Mouse (Mus musculus) forebrain, embryonic 12.5 days (tissue): ENCODE measurements around the gene Gsx2. TPM values are rescaled to one million over a fixed set of nuclear protein-coding genes. Genes with fewer than 3 reads are reported as not detected.
A peak's percentile ranks its signal among the peaks of the same experiment; 100 is the strongest.

Experiments
- ATAC-seq: fragments of 200-750 bp; cut with Nextera tagmentation; 2 replicates; pipeline ENCODE4 v1.8.0; 2017; ENCODE audit warnings: moderate TSS enrichment; ENCODE audit not compliant: low FRiP score
- H3K27ac ChIP-seq: fragments of 300-500 bp; sonication (generic); 2 replicates; pipeline ENCODE4 v1.5.1; 2016; ENCODE audit warnings: mild to moderate bottlenecking
- H3K27me3 ChIP-seq: fragments of 300-500 bp; sonication (generic); 2 replicates; pipeline ENCODE4 v1.6.1; 2016; ENCODE audit warnings: mild to moderate bottlenecking
- H3K36me3 ChIP-seq: fragments of 300-500 bp; sonication (generic); replicated peaks from 2 replicates; pipeline ENCODE4 v1.6.1; 2016; ENCODE audit warnings: mild to moderate bottlenecking
- H3K4me1 ChIP-seq: fragments of 300-500 bp; sonication (generic); 2 replicates; pipeline ENCODE4 v1.6.1; 2016
- H3K4me2 ChIP-seq: fragments of 300-500 bp; sonication (generic); 2 replicates; pipeline ENCODE4 v1.6.1; 2016; ENCODE audit warnings: mild to moderate bottlenecking, moderate library complexity
- H3K4me3 ChIP-seq: fragments of 300-500 bp; sonication (generic); replicated peaks from 2 replicates; pipeline ENCODE4 v1.5.1; 2016; ENCODE audit warnings: mild to moderate bottlenecking
- H3K9ac ChIP-seq: fragments of 300-500 bp; sonication (generic); 2 replicates; pipeline ENCODE4 v1.6.1; 2016; ENCODE audit warnings: mild to moderate bottlenecking
- H3K9me3 ChIP-seq: fragments of 300-500 bp; sonication (generic); 2 replicates; pipeline ENCODE4 v1.6.1; 2016
- WGBS: fragments of 180-500 bp; shearing (Covaris S2); methylation state at CpG from one replicate; pipeline ENCODE4 v1.1.7; 2016; 5-methylcytosine and 5-hydroxymethylcytosine counted together
- polyA plus RNA-seq: library from polyadenylated mRNA; unstranded; fragments of >200 nt; fragmentation: Nextera tagmentation; extraction: Ambion mirVana; gene quantifications from 2 replicates; pipeline ENCODE4 v1.2.1, GENCODE M21; 2016

Gene Gsx2
- 17.9 and 31.3 TPM in 2 replicates for polyA plus RNA-seq

- peak within 1 kb of the TSS; percentile 52 for H3K4me3 ChIP-seq
- H3K4me2 ChIP-seq: peak within 1 kb of the TSS; percentile 56
- H3K36me3 ChIP-seq: no peaks in the 10 kb centered on the region
- WGBS: under 1% methylated on average over 41 of the region's 41 CpGs
- peak within 1 kb of the TSS; percentile 63 for H3K9ac ChIP-seq
- peak; percentile 74 for ATAC-seq
- H3K27ac ChIP-seq: peak within 1 kb of the TSS; percentile 59
- H3K27me3 ChIP-seq: peaks cover 93% of the 10 kb centered on the region
- H3K4me1 ChIP-seq: peaks cover 43% of the 10 kb centered on the region
- no peaks in the 10 kb centered on the region for H3K9me3 ChIP-seq
Measured at GRCm38 (mm10) chr5:75075383-75075941, at the start of gene Gsx2. Gene Gsx2 (plus strand): TSS chr5:75075601.

GRCm38 (mm10) chr5:75035475-75035874 is 39.9 kb upstream of the Gsx2 start:
- ATAC-seq: no peak
- 91% methylated on average over 3 of the region's 3 CpGs for WGBS
- H3K27me3 ChIP-seq: no peaks in the 10 kb centered on the region
- H3K9ac ChIP-seq: no peak overlapping the region
- peaks cover 5% of the 10 kb centered on the region; the same call in 1 of the 2 replicates for H3K36me3 ChIP-seq
- no peak overlapping the region for H3K4me2 ChIP-seq
- H3K4me1 ChIP-seq: no peaks in the 10 kb centered on the region
- H3K27ac ChIP-seq: no peak overlapping the region
- no peak overlapping the region for H3K4me3 ChIP-seq
- no peaks in the 10 kb centered on the region for H3K9me3 ChIP-seq

- no peak overlapping the region for H3K4me2 ChIP-seq
- ATAC-seq: no peak
- peaks cover 17% of the 10 kb centered on the region for H3K4me1 ChIP-seq
- H3K36me3 ChIP-seq: 0 out of 2 replicates have a peak, but pooled peaks cover 3% of the 10 kb centered on the region
- WGBS: 86% methylated on average over 1 of the region's 1 CpGs
- no peak overlapping the region for H3K9ac ChIP-seq
- H3K27ac ChIP-seq: no peak overlapping the region
- no peaks in the 10 kb centered on the region for H3K27me3 ChIP-seq
- H3K4me3 ChIP-seq: no peak overlapping the region
- H3K9me3 ChIP-seq: no peaks in the 10 kb centered on the region
Measured at GRCm38 (mm10) chr5:75039307-75039706, 36.1 kb upstream of the Gsx2 start.

- Histone ChIP-seq H3K4me2 (peak overlapping the region; percentile 94), H3K36me3 (0 out of 2 replicates have a peak, but pooled peaks cover 3% of the 10 kb centered on the region), H3K27ac (no peak overlapping the region), H3K4me3 (peak overlapping the region; percentile 92), H3K9ac (peak overlapping the region; percentile 96), H3K4me1 (peaks cover 17% of the 10 kb centered on the region), H3K9me3 (no peaks in the 10 kb centered on the region), H3K27me3 (peaks cover 18% of the 10 kb centered on the region)
- no peak for ATAC-seq
- WGBS: 54% methylated on average over 9 of the region's 9 CpGs
Measured at GRCm38 (mm10) chr5:75043011-75043445, 32.4 kb upstream of the Gsx2 start.

GRCm38 (mm10) chr5:75043621-75044301 is 31.6 kb upstream of the Gsx2 start:
- peaks cover 19% of the 10 kb centered on the region for H3K27me3 ChIP-seq
- peaks cover 17% of the 10 kb centered on the region for H3K4me1 ChIP-seq
- peak overlapping the region; percentile 92 for H3K4me3 ChIP-seq
- peak overlapping the region; percentile 87 for H3K27ac ChIP-seq
- peak overlapping the region; percentile 96 for H3K9ac ChIP-seq
- peak; percentile 84 for ATAC-seq
- no peaks in the 10 kb centered on the region for H3K9me3 ChIP-seq
- H3K36me3 ChIP-seq: 0 out of 2 replicates have a peak, but pooled peaks cover 3% of the 10 kb centered on the region
- H3K4me2 ChIP-seq: peak overlapping the region; percentile 94
- whole genome bisulfite sequencing: under 1% methylated on average over 36 of the region's 36 CpGs

GRCm38 (mm10) chr5:75044310-75044904 is 31.0 kb upstream of the Gsx2 start, which contains the start of gene Chic2:
Gene Chic2 (minus strand): TSS chr5:75044774.
- H3K27me3 ChIP-seq: peaks cover 19% of the 10 kb centered on the region
- peaks cover 17% of the 10 kb centered on the region for H3K4me1 ChIP-seq
- H3K36me3 ChIP-seq: 0 out of 2 replicates have a peak, but pooled peaks cover 3% of the 10 kb centered on the region
- peak within 1 kb of the TSS; percentile 92 for H3K4me3 ChIP-seq
- no peaks in the 10 kb centered on the region for H3K9me3 ChIP-seq
- H3K4me2 ChIP-seq: peak within 1 kb of the TSS; percentile 94
- peak within 1 kb of the TSS; percentile 96 for H3K9ac ChIP-seq
- H3K27ac ChIP-seq: peak within 1 kb of the TSS; percentile 87
- under 1% methylated on average over 64 of the region's 90 CpGs for whole genome bisulfite sequencing
- peak; percentile 95 for ATAC-seq

GRCm38 (mm10) chr5:75045371-75045770 is 30.0 kb upstream of the Gsx2 start:
- no peaks in the 10 kb centered on the region for H3K9me3 ChIP-seq
- no peak for ATAC-seq
- no peak overlapping the region for H3K27ac ChIP-seq
- WGBS: 90% methylated on average over 7 of the region's 7 CpGs
- H3K4me3 ChIP-seq: no peak overlapping the region
- no peak overlapping the region for H3K9ac ChIP-seq
- no peak overlapping the region for H3K4me2 ChIP-seq
- 0 out of 2 replicates have a peak, but pooled peaks cover 3% of the 10 kb centered on the region for H3K36me3 ChIP-seq
- peaks cover 17% of the 10 kb centered on the region for H3K4me1 ChIP-seq
- H3K27me3 ChIP-seq: peaks cover 19% of the 10 kb centered on the region

- no peak overlapping the region for H3K4me2 ChIP-seq
Measured at GRCm38 (mm10) chr5:75046681-75047321, 28.6 kb upstream of the Gsx2 start.

GRCm38 (mm10) chr5:75051109-75051508 is 24.3 kb upstream of the Gsx2 start:
- no peaks in the 10 kb centered on the region for H3K4me1 ChIP-seq
- H3K36me3 ChIP-seq: no peaks in the 10 kb centered on the region
- 74% methylated on average over 4 of the region's 4 CpGs for WGBS
- H3K4me2 ChIP-seq: no peak overlapping the region
- ATAC-seq: no peak
- H3K9ac ChIP-seq: no peak overlapping the region
- no peak overlapping the region for H3K27ac ChIP-seq
- H3K4me3 ChIP-seq: no peak overlapping the region
- no peaks in the 10 kb centered on the region for H3K9me3 ChIP-seq
- peaks cover 28% of the 10 kb centered on the region for H3K27me3 ChIP-seq

More at GRCm38 (mm10) chr5:75046681-75047321, 28.6 kb upstream of the Gsx2 start:
- H3K9ac ChIP-seq: no peak overlapping the region
- no peaks in the 10 kb centered on the region for H3K9me3 ChIP-seq
- no peak for ATAC-seq
- H3K4me3 ChIP-seq: no peak overlapping the region
- peaks cover 14% of the 10 kb centered on the region for H3K4me1 ChIP-seq
- H3K27ac ChIP-seq: no peak overlapping the region
- WGBS: 61% methylated on average over 15 of the region's 15 CpGs
- H3K36me3 ChIP-seq: 0 out of 2 replicates have a peak, but pooled peaks cover under 1% of the 10 kb centered on the region
- peaks cover 19% of the 10 kb centered on the region for H3K27me3 ChIP-seq

- no peak overlapping the region for H3K27ac ChIP-seq
- H3K9ac ChIP-seq: no peak overlapping the region
- H3K4me2 ChIP-seq: no peak overlapping the region
- H3K9me3 ChIP-seq: peaks cover 8% of the 10 kb centered on the region
- H3K4me3 ChIP-seq: no peak overlapping the region
- H3K27me3 ChIP-seq: peaks cover 66% of the 10 kb centered on the region
- ATAC-seq: no peak
- H3K4me1 ChIP-seq: peaks cover 15% of the 10 kb centered on the region
- no peaks in the 10 kb centered on the region for H3K36me3 ChIP-seq
- WGBS: 13% methylated on average over 4 of the region's 4 CpGs
Measured at GRCm38 (mm10) chr5:75063177-75063576, 12.2 kb upstream of the Gsx2 start.

- Histone ChIP-seq H3K9ac (peak overlapping the region; percentile 49; the same call in 1 of the 2 replicates), H3K4me3 (peak overlapping the region; percentile 45), H3K9me3 (peaks cover 8% of the 10 kb centered on the region), H3K36me3 (no peaks in the 10 kb centered on the region), H3K4me1 (peaks cover 35% of the 10 kb centered on the region), H3K27me3 (peaks cover 86% of the 10 kb centered on the region), H3K27ac (no peak overlapping the region), H3K4me2 (peak overlapping the region; percentile 73)
- no peak; the same call in 1 of the 2 replicates for ATAC-seq
- 8% methylated on average over 6 of the region's 10 CpGs for WGBS
Measured at GRCm38 (mm10) chr5:75066715-75067114, 8.7 kb upstream of the Gsx2 start.
